Mouse (Mus musculus) ES-E14 (cell line): ENCODE data around the gene Bcr. TPM values are rescaled to one million over a fixed set of nuclear protein-coding genes. Genes with fewer than 3 reads are reported as not detected.

Experiments
- DNase-seq: peaks from one replicate; pipeline ENCODE4 v3.0.0-alpha.2; 2013; ENCODE audit warnings: low read depth, low spot score
- H3K27ac ChIP-seq: 2 replicates; pipeline ENCODE4 v1.5.1; 2012; ENCODE audit warnings: low read depth, mild to moderate bottlenecking, low read length, moderate library complexity, mixed read lengths; ENCODE audit not compliant: poor library complexity, insufficient read depth, severe bottlenecking
- H3K36me3 ChIP-seq: 2 replicates; pipeline ENCODE4 v1.6.1; 2012; ENCODE audit warnings: mild to moderate bottlenecking, low read length, moderate library complexity, mixed read lengths; ENCODE audit not compliant: control insufficient read depth, poor library complexity, insufficient read depth, severe bottlenecking
- H3K4me1 ChIP-seq, 2 experiments: fragments of 150-350 bp in 1 of 2; sonication (generic) in 1 of 2; 2 replicates each; pipeline ENCODE4 v1.6.1; 2012; ENCODE audit warnings: low read length in 2 of 2, mild to moderate bottlenecking in 1 of 2, mixed read lengths in 1 of 2; ENCODE audit not compliant: control insufficient read depth in 2 of 2, insufficient read depth in 2 of 2, poor library complexity in 1 of 2
- H3K4me3 ChIP-seq, 2 experiments: fragments of 150-350 bp in 1 of 2; sonication (generic) in 1 of 2; 2 replicates each; pipeline ENCODE4 v1.5.1; 2012; ENCODE audit warnings: low read length in 2 of 2, low read depth in 1 of 2, mild to moderate bottlenecking in 1 of 2, mixed read lengths in 1 of 2; ENCODE audit not compliant: insufficient read depth in 1 of 2, poor library complexity in 1 of 2, severe bottlenecking in 1 of 2
- H3K9ac ChIP-seq: 2 replicates; pipeline ENCODE4 v1.6.1; 2012; ENCODE audit warnings: low read depth, mild to moderate bottlenecking, low read length, mixed read lengths; ENCODE audit not compliant: poor library complexity, insufficient read depth, severe bottlenecking
- H3K9me3 ChIP-seq: fragments of 150-350 bp; sonication (generic); 2 replicates; pipeline ENCODE4 v1.6.1; 2012; ENCODE audit warnings: low read depth, mild to moderate bottlenecking, low read length; ENCODE audit not compliant: control insufficient read depth, insufficient read depth
- CHD2 ChIP-seq: IDR thresholded peaks from 2 replicates; pipeline ENCODE4 v1.6.1; 2014; ENCODE audit warnings: mild to moderate bottlenecking, low read depth, low read length, inconsistent platforms
- HCFC1 ChIP-seq: IDR thresholded peaks from 2 replicates; pipeline ENCODE4 v1.6.1; 2012; ENCODE audit warnings: low read length, inconsistent platforms, borderline replicate concordance; ENCODE audit not compliant: insufficient read depth
- MAFK ChIP-seq: IDR thresholded peaks from 2 replicates; pipeline ENCODE4 v1.6.1; 2014; ENCODE audit warnings: mild to moderate bottlenecking, low read depth, low read length, inconsistent platforms; ENCODE audit not compliant: insufficient read depth
- ZC3H11A ChIP-seq: IDR thresholded peaks from 2 replicates; pipeline ENCODE4 v1.6.1; 2012; ENCODE audit warnings: low read depth, mild to moderate bottlenecking, inconsistent platforms, low read length, borderline replicate concordance
- ZNF384 ChIP-seq: IDR thresholded peaks from 2 replicates; pipeline ENCODE4 v1.6.1; 2012; ENCODE audit warnings: low read depth, low read length, inconsistent platforms
- in situ Hi-C, 2 experiments: fragments of 600-800 bp; cut with MboI; formaldehyde crosslinking; loops; one replicate each; pipeline ENCODE4 v1.15.1; 2025; ENCODE audit warnings: low sequenced_read_pairs in 2 of 2, inconsistent platforms in 1 of 2; ENCODE audit not compliant: unreplicated experiment in 2 of 2
- total RNA-seq: library from RNA; depleted of rRNA; stranded (reverse); fragments of 300-350 nt; gene quantifications from 2 replicates; pipeline ENCODE4 v1.2.3, GENCODE M21; 2012

Gene Bcr
- total RNA-seq, 1 experiment, result 19.5 TPM

DNA sequence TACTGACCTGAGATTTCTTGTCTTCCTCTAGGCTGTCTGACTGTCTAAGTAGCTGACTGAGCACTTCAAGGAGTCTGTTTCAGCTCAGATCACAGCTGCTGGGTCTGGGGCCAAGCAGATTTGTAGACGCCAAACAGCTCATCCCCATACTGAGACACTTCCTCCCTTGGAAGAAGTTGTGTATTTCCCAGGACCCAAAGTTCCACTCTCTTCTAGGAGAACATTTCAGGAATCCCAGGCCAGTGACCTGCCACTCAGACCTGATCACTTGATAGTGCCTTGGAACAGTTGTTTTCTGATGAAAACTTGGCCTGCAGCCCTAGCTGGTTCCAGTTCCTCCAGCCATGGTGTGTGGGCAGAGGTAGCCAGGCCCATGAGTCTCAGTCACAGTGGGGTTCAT, 140.3 kb downstream of the Bcr start:
- Histone ChIP-seq H3K27ac (no peak overlapping the region), H3K4me1 (no peaks in the 10 kb centered on the region), H3K36me3 (no peaks in the 10 kb centered on the region), H3K4me3 (no peak overlapping the region), H3K9me3 (no peaks in the 10 kb centered on the region), H3K9ac (no peak overlapping the region)
- no peak for DNase-seq
- TF ChIP-seq CHD2 (no peak), ZNF384 (no peak), HCFC1 (no peak), ZC3H11A (no peak), MAFK (no peak)
- in situ Hi-C loops, result no loop called here

- DNase-seq, result no peak
- H3K4me3 ChIP-seq, result no peak overlapping the region
- TF ChIP-seq ZC3H11A, result no peak
- TF ChIP-seq CHD2, result no peak
- TF ChIP-seq HCFC1, result no peak
- no peak for TF ChIP-seq ZNF384
- no peak for TF ChIP-seq MAFK
Observed at GRCm38 (mm10) chr10:75206192-75206591, 145.8 kb downstream of the Bcr start.

GRCm38 (mm10) chr10:75210841-75211240, 150.4 kb downstream of the Bcr start:
- Histone ChIP-seq H3K4me3 (no peak overlapping the region), H3K9ac (no peak overlapping the region), H3K36me3 (no peaks in the 10 kb centered on the region), H3K4me1 (peaks cover 0 to 2% of the 10 kb centered on the region in 2 experiments; a peak in 1 of 4 replicates), H3K27ac (no peak overlapping the region), H3K9me3 (no peaks in the 10 kb centered on the region)
- in situ Hi-C loops, result no loop called here
- DNase-seq, result no peak
- TF ChIP-seq ZC3H11A (no peak), ZNF384 (no peak), HCFC1 (no peak), MAFK (no peak), CHD2 (no peak)

More at GRCm38 (mm10) chr10:75206192-75206591, 145.8 kb downstream of the Bcr start:
- Histone ChIP-seq H3K9me3 (no peaks in the 10 kb centered on the region), H3K36me3 (no peaks in the 10 kb centered on the region), H3K27ac (no peak overlapping the region), H3K9ac (no peak overlapping the region), H3K4me1 (no peaks in the 10 kb centered on the region)
- in situ Hi-C loops, result no loop called here

GRCm38 (mm10) chr10:75211807-75212645, 151.6 kb downstream of the Bcr start, which contains the start of gene Specc1l:
TSS of gene Specc1l (plus strand) at chr10:75212073.
- Histone ChIP-seq H3K27ac (peak within 1 kb of the TSS; percentile 83), H3K36me3 (no peaks in the 10 kb centered on the region), H3K4me3 (peak within 1 kb of the TSS; percentile 89 to 96), H3K9ac (peak within 1 kb of the TSS; percentile 97), H3K9me3 (no peaks in the 10 kb centered on the region), H3K4me1 (peaks cover 0 to 2% of the 10 kb centered on the region in 2 experiments; a peak in 1 of 4 replicates)
- in situ Hi-C loops, result no loop called here
- DNase-seq, result peak; percentile 86
- TF ChIP-seq ZC3H11A, result no peak
- no peak for TF ChIP-seq CHD2
- TF ChIP-seq HCFC1, result no peak
- TF ChIP-seq MAFK, result no peak
- TF ChIP-seq ZNF384, result no peak

DNA sequence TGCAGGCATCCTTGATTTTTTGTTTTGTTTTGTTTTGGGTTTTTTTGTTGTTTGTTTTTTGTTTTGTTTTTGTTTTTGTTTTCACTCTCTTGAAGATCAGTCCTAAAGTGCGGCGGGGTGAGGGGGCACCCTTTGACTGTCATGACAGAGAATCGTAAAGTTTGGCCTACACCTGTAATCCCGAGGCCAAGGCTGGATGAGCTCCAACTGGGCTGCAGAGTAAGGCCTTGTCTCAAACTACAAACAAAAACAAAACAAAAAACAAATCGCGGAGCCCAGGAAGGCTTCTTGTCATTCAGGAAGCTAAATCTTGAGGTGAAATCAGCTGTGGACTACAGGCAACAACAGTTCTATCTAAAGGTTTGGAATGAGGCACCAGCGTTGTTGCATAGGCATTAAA, 152.6 kb downstream of the Bcr start:
- H3K9ac ChIP-seq, result no peak overlapping the region
- in situ Hi-C loops, result no loop called here
- no peaks in the 10 kb centered on the region for H3K36me3 ChIP-seq
- H3K4me3 ChIP-seq, result peak overlapping the region in 1 of 2 experiments; percentile 96; a peak in 2 of 4 replicates
- no peak overlapping the region for H3K27ac ChIP-seq
- TF ChIP-seq CHD2 (no peak), HCFC1 (no peak), MAFK (no peak)
- no peak for DNase-seq
- H3K4me1 ChIP-seq, result peaks cover 0 to 2% of the 10 kb centered on the region in 2 experiments; a peak in 1 of 4 replicates
- H3K9me3 ChIP-seq, result no peaks in the 10 kb centered on the region
